Comparison of ENCODE assay signal across 14 mouse cellular contexts in genomic region chr9:20946066-20946880, GRCm38 (mm10). TPM values are rescaled to one million over a fixed set of nuclear protein-coding genes. Genes with fewer than 3 reads are reported as not detected.
DNase-seq lines count a peak whose midpoint lies in the region; ATAC-seq lines count a peak whose summit lies in the region.
"Had no signal": no experiment of that assay in that cellular context is flagged by ENCODE, and none has a peak within 500 bp of the region (broad histone marks: within the 10 kb centered on the region; RNA-seq: fewer than 3 reads in every experiment).

No protein-coding gene starts in this region.

- DNase-seq in adrenal gland, adult (ENCODE audit: inconsistent age in 2 of 2, low spot score in 1 of 2) = peak; percentile 63 to 77
- DNase-seq in adrenal gland, postnatal 4 days (ENCODE audit: low spot score in 2 of 2) = no peak
- DNase-seq in limb, embryonic 10.5 days (ENCODE audit: low spot score) = no peak
- peak; percentile 23 for DNase-seq in adipocyte (ENCODE audit: low spot score)
- no peak for DNase-seq in cerebellum, postnatal 25 days
- DNase-seq: heart, adult 11 months; lung, postnatal 10 days; thymus, adult 2 months had no signal

- H3K27ac ChIP-seq in limb, embryonic 15.5 days = 0 out of 2 replicates have a peak overlapping the region, but pooled peaks have one; percentile 30
- no peak overlapping the region for H3K27ac ChIP-seq in limb, embryonic 10.5 days
- H3K27ac ChIP-seq: limb, embryonic 12.5 days had no signal

- WGBS in limb, embryonic 15.5 days = 72% methylated on average over 16 of the region's 16 CpGs
- WGBS in limb, embryonic 10.5 days = 82% methylated on average over 16 of the region's 16 CpGs

- peaks cover 15% of the 10 kb centered on the region for H3K36me3 ChIP-seq in limb, embryonic 15.5 days
- peaks cover 76% of the 10 kb centered on the region for H3K36me3 ChIP-seq in limb, embryonic 10.5 days

- H3K4me1 ChIP-seq in limb, embryonic 15.5 days = peaks cover 36% of the 10 kb centered on the region
- peaks cover 54% of the 10 kb centered on the region for H3K4me1 ChIP-seq in limb, embryonic 10.5 days

- no peak overlapping the region for H3K9ac ChIP-seq in limb, embryonic 15.5 days
- H3K9ac ChIP-seq: limb, embryonic 12.5 days had no signal

- no peaks in the 10 kb centered on the region for H3K27me3 ChIP-seq in limb, embryonic 15.5 days
- no peaks in the 10 kb centered on the region for H3K27me3 ChIP-seq in limb, embryonic 10.5 days (ENCODE audit: low read depth, poor library complexity, severe bottlenecking)
- H3K27me3 ChIP-seq: limb, embryonic 12.5 days had no signal

- H3K9me3 ChIP-seq in limb, embryonic 15.5 days = no peaks in the 10 kb centered on the region
- H3K9me3 ChIP-seq in limb, embryonic 10.5 days (replicated peaks) = no peaks in the 10 kb centered on the region
- H3K9me3 ChIP-seq: limb, embryonic 12.5 days had no signal

- no peak for ATAC-seq in limb, embryonic 15.5 days (ENCODE audit: insufficient number of reproducible peaks, low FRiP score, low TSS enrichment, low read depth)
- ATAC-seq in megakaryocyte, adult 5-6 weeks (ENCODE audit: poor library complexity, severe bottlenecking) = peak; percentile 65
- ATAC-seq in activated CD4-positive, CD25-positive, alpha-beta regulatory T cell, adult 4 months = no peak
- ATAC-seq: hindbrain, embryonic 16.5 days; midbrain, embryonic 16.5 days had no signal

- H3K4me3 ChIP-seq in limb, embryonic 15.5 days = no peak overlapping the region
- H3K4me3 ChIP-seq in limb, embryonic 10.5 days = no peak overlapping the region
- H3K4me3 ChIP-seq: limb, embryonic 12.5 days had no signal

- no peak overlapping the region for H3K4me2 ChIP-seq in limb, embryonic 15.5 days
- H3K4me2 ChIP-seq: limb, embryonic 12.5 days had no signal

RNA-seq across cellular contexts. Expression of gene Dnmt1, which starts 13.4 kb away (rescaled TPM):
- total RNA-seq in adrenal gland, postnatal 4 days (2021) = 10 to 100 TPM; 71.8 to 89.6 TPM
- 79.7 and 82.3 TPM in 2 replicates for polyA plus RNA-seq in limb, embryonic 15.5 days (2015; fragmentation: Nextera tagmentation; extraction: Ambion mirVana)
- polyA plus RNA-seq in limb, embryonic 10.5 days (2016; fragmentation: Nextera tagmentation; extraction: Ambion mirVana) = 173 and 178 TPM in 2 replicates
- total RNA-seq in megakaryocyte, adult 5-6 weeks (2015) = 85.4 and 89.6 TPM in 2 replicates
- 165 and 171 TPM in 2 replicates for total RNA-seq in megakaryocyte, adult 5-6 weeks (2017)
- 10 to 100 TPM; 51.2 to 52.7 TPM for polyA plus RNA-seq in activated CD4-positive, CD25-positive, alpha-beta regulatory T cell, adult 4 months (2017; shearing (Covaris generic))

RNA-seq across cellular contexts. Expression of gene S1pr2, which starts 30.3 kb away (rescaled TPM):
- 10 to 100 TPM; 12.2 to 17.0 TPM for total RNA-seq in adrenal gland, postnatal 4 days (2021)
- 62.0 and 65.1 TPM in 2 replicates for polyA plus RNA-seq in limb, embryonic 15.5 days (2015; fragmentation: Nextera tagmentation; extraction: Ambion mirVana)
- 47.6 and 53.7 TPM in 2 replicates for polyA plus RNA-seq in limb, embryonic 10.5 days (2016; fragmentation: Nextera tagmentation; extraction: Ambion mirVana)
- total RNA-seq in megakaryocyte, adult 5-6 weeks (2015) = 7.5 and 8.9 TPM in 2 replicates
- total RNA-seq in megakaryocyte, adult 5-6 weeks (2017) = 2.8 and 3.0 TPM in 2 replicates
- 1 to 10 TPM; 3.2 to 5.0 TPM for polyA plus RNA-seq in activated CD4-positive, CD25-positive, alpha-beta regulatory T cell, adult 4 months (2017; shearing (Covaris generic))

RNA-seq across cellular contexts. Expression of gene Eif3g, which starts 47.9 kb away (rescaled TPM):
- 100 to 1,000 TPM; 177 TPM for total RNA-seq in adrenal gland, postnatal 4 days (2021)
- 303 and 319 TPM in 2 replicates for polyA plus RNA-seq in limb, embryonic 15.5 days (2015; fragmentation: Nextera tagmentation; extraction: Ambion mirVana)
- 415 and 453 TPM in 2 replicates for polyA plus RNA-seq in limb, embryonic 10.5 days (2016; fragmentation: Nextera tagmentation; extraction: Ambion mirVana)
- total RNA-seq in megakaryocyte, adult 5-6 weeks (2015) = 88.4 and 102 TPM in 2 replicates
- 79.0 and 80.6 TPM in 2 replicates for total RNA-seq in megakaryocyte, adult 5-6 weeks (2017)
- polyA plus RNA-seq in activated CD4-positive, CD25-positive, alpha-beta regulatory T cell, adult 4 months (2017; shearing (Covaris generic)) = 100 to 1,000 TPM; 190 to 235 TPM

RNA-seq across cellular contexts. Expression of gene Mrpl4, which starts 56.3 kb away (rescaled TPM):
- total RNA-seq in adrenal gland, postnatal 4 days (2021) = 10 to 100 TPM; 96.9 to 97.0 TPM
- polyA plus RNA-seq in limb, embryonic 15.5 days (2015; fragmentation: Nextera tagmentation; extraction: Ambion mirVana) = 112 and 116 TPM in 2 replicates
- polyA plus RNA-seq in limb, embryonic 10.5 days (2016; fragmentation: Nextera tagmentation; extraction: Ambion mirVana) = 177 and 190 TPM in 2 replicates
- 47.3 and 63.6 TPM in 2 replicates for total RNA-seq in megakaryocyte, adult 5-6 weeks (2015)
- total RNA-seq in megakaryocyte, adult 5-6 weeks (2017) = 44.5 and 50.3 TPM in 2 replicates
- 100 to 1,000 TPM; 100 to 103 TPM for polyA plus RNA-seq in activated CD4-positive, CD25-positive, alpha-beta regulatory T cell, adult 4 months (2017; shearing (Covaris generic))

RNA-seq across cellular contexts. Expression of gene Ppan, which starts 58.3 kb away (rescaled TPM):
- total RNA-seq in adrenal gland, postnatal 4 days (2021) = 10 to 100 TPM; 47.4 to 53.4 TPM
- polyA plus RNA-seq in limb, embryonic 15.5 days (2015; fragmentation: Nextera tagmentation; extraction: Ambion mirVana) = 86.9 and 88.6 TPM in 2 replicates
- polyA plus RNA-seq in limb, embryonic 10.5 days (2016; fragmentation: Nextera tagmentation; extraction: Ambion mirVana) = 103 and 121 TPM in 2 replicates
- 5.7 and 7.8 TPM in 2 replicates for total RNA-seq in megakaryocyte, adult 5-6 weeks (2015)
- total RNA-seq in megakaryocyte, adult 5-6 weeks (2017) = 27.5 and 32.2 TPM in 2 replicates
- polyA plus RNA-seq in activated CD4-positive, CD25-positive, alpha-beta regulatory T cell, adult 4 months (2017; shearing (Covaris generic)) = 10 to 100 TPM; 22.9 to 30.1 TPM

Comparison
In these comparisons a context has a peak if more than half of its experiments do, and no peak if none do; other contexts are left out.
1. DNase-seq: peak in adrenal gland, adult (2 of 2) and adipocyte (single experiment); none in adrenal gland, postnatal 4 days (0 of 2), limb, embryonic 10.5 days (single experiment) and cerebellum, postnatal 25 days (0 of 2).